Mouse (Mus musculus) liver, adult 2 months (tissue): ENCODE data around the gene Noa1. TPM values are rescaled to one million over a fixed set of nuclear protein-coding genes. Genes with fewer than 3 reads are reported as not detected.

ENCODE experiments used
- DNase-seq: peaks from one replicate; pipeline ENCODE4 v3.0.0-alpha.2; 2011; ENCODE audit warnings: low read depth, low spot score; ENCODE audit errors: extremely low read depth
- H3K27ac ChIP-seq: fragments of 200-500 bp; replicated peaks from 2 replicates; pipeline ENCODE4 v1.5.1; 2012; ENCODE audit warnings: low read depth, mild to moderate bottlenecking, control low read depth, inconsistent platforms, low read length; ENCODE audit not compliant: insufficient read depth
- H3K27me3 ChIP-seq: fragments of 200-500 bp; 2 replicates; pipeline ENCODE4 v1.6.1; 2012; ENCODE audit warnings: mild to moderate bottlenecking, moderate library complexity, low read length, inconsistent platforms; ENCODE audit not compliant: control insufficient read depth, insufficient read depth
- H3K36me3 ChIP-seq: fragments of 200-500 bp; 2 replicates; pipeline ENCODE4 v1.6.1; 2012; ENCODE audit warnings: low read length, inconsistent platforms; ENCODE audit not compliant: control insufficient read depth, insufficient read depth
- H3K4me1 ChIP-seq: fragments of 200-500 bp; 2 replicates; pipeline ENCODE4 v1.6.1; 2011; ENCODE audit warnings: low read length; ENCODE audit not compliant: control insufficient read depth, insufficient read depth
- H3K4me3 ChIP-seq: fragments of 200-500 bp; 2 replicates; pipeline ENCODE4 v1.5.1; 2011; ENCODE audit warnings: low read depth, mild to moderate bottlenecking, control low read depth, low read length, moderate library complexity; ENCODE audit not compliant: insufficient read depth
- H3K79me2 ChIP-seq: fragments of 200-500 bp; 2 replicates; pipeline ENCODE4 v1.6.1; 2012; ENCODE audit warnings: inconsistent platforms, mild to moderate bottlenecking, low read length, moderate library complexity; ENCODE audit not compliant: control insufficient read depth, insufficient read depth
- H3K9ac ChIP-seq: fragments of 200-500 bp; 2 replicates; pipeline ENCODE4 v1.6.1; 2012; ENCODE audit warnings: low read depth, mild to moderate bottlenecking, control low read depth, inconsistent platforms, low read length
- CTCF ChIP-seq: fragments of 200-500 bp; IDR thresholded peaks from 2 replicates; pipeline ENCODE4 v1.5.1; 2011; ENCODE audit warnings: low read depth, low read length, control low read depth
- POLR2A ChIP-seq: fragments of 200-500 bp; IDR thresholded peaks from 2 replicates; pipeline ENCODE4 v1.6.1; 2011; ENCODE audit warnings: low read length, control low read depth; ENCODE audit not compliant: insufficient read depth; ENCODE audit errors: extremely low read depth
- WGBS: fragments of 180-500 bp; shearing (Covaris S2); methylation state at CpG from one replicate; pipeline ENCODE4 v1.1.7; 2018; 5-methylcytosine and 5-hydroxymethylcytosine counted together
- polyA plus RNA-seq: library from polyadenylated mRNA; depleted of rRNA; stranded (reverse); fragments of >200 nt; gene quantifications from 2 replicates; pipeline ENCODE4 v1.2.3, GENCODE M21; 2012; rRNA removed
- total RNA-seq: library from RNA; depleted of rRNA; stranded (reverse); fragments of >200 nt; gene quantifications from 2 replicates; pipeline ENCODE4 v1.2.3, GENCODE M21; 2014; rRNA removed

Gene Noa1
- total and polyA plus RNA-seq, 2 experiments: 4.2 to 8.6 TPM

DNA sequence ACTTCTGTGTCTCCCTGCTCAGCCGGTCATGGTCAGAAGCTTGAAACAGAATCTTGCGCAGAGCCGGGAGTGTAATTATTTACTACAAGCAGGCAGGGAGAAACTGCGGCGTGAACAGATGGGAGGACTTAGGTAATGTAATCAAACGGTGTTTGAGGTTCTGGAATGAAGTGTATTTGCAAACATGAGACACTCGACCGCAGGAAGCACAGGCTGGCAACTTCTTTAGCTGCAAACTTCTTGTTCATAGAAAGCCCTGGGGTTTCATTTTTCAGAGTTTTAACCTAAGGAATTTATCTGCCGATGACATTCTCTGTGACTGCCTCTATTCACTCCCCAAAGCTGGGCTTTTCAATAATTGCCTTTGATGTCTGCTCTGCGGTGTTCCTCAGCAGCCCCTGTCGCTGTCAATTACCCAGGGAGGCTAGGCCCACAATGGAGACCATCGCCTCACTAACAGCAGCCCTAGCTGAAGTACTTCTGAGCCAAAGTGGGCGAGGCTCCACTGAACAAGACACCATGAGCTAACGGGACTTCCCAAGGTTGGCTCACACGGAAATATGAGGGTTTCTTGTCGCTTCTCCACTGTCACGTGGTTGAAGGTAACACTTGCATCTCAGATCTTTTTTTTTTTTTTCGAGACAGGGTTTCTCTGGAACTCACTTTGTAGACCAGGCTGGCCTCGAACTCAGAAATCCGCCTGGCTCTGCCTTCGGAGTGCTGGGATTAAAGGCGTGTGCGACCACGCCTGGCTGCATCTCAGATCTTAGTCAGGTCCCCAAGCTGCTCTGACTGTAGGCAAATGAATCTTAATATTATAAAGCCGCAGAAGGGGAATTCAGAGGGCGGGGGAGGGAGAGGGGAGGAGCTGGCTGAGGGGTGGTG, 63.9 kb downstream of the Noa1 start:
- peak; percentile 74 for DNase-seq
- H3K4me1 ChIP-seq: 0 out of 2 replicates have a peak, but pooled peaks cover 3% of the 10 kb centered on the region
- no peaks in the 10 kb centered on the region for H3K27me3 ChIP-seq
- no peaks in the 10 kb centered on the region for H3K36me3 ChIP-seq
- peak overlapping the region; percentile 59 for H3K4me3 ChIP-seq
- no peak for TF ChIP-seq CTCF
- no peak for TF ChIP-seq POLR2A
- H3K27ac ChIP-seq: no peak overlapping the region
- H3K79me2 ChIP-seq: no peaks in the 10 kb centered on the region
- H3K9ac ChIP-seq: peak overlapping the region; percentile 55; the same call in 1 of the 2 replicates
- 34% methylated on average over 26 of the region's 26 CpGs for whole genome bisulfite sequencing

DNA sequence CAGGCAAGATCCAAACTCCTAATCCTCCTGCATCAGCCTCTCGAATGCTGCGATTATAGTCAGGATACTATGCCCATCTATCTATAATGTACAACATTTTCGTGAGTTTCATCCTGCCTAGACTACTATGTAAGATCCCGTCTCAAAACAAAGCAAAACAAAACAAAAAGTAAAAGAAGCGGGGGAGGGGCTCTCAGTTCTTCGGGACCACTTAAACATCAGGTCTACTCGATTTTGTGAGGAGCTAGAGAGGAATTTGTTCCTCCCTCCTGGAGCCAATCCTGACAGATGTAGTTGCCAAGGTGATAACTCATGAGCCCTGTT, 64.5 kb downstream of the Noa1 start:
- Histone ChIP-seq H3K79me2 (no peaks in the 10 kb centered on the region), H3K27me3 (no peaks in the 10 kb centered on the region), H3K4me1 (0 out of 2 replicates have a peak, but pooled peaks cover 3% of the 10 kb centered on the region), H3K9ac (peak overlapping the region; percentile 55; the same call in 1 of the 2 replicates), H3K36me3 (no peaks in the 10 kb centered on the region), H3K4me3 (peak overlapping the region; percentile 59), H3K27ac (no peak overlapping the region)
- TF ChIP-seq POLR2A (no peak), CTCF (no peak)
- DNase-seq: no peak
- 30% methylated on average over 7 of the region's 7 CpGs for WGBS

- H3K36me3 ChIP-seq: no peaks in the 10 kb centered on the region
- H3K4me1 ChIP-seq: 0 out of 2 replicates have a peak, but pooled peaks cover 3% of the 10 kb centered on the region
- TF ChIP-seq POLR2A (no peak), CTCF (no peak)
- H3K27me3 ChIP-seq: no peaks in the 10 kb centered on the region
- no peak for DNase-seq
- H3K27ac ChIP-seq: no peak overlapping the region
- 88% methylated on average over 8 of the region's 8 CpGs for WGBS
- H3K9ac ChIP-seq: no peak overlapping the region
- H3K4me3 ChIP-seq: no peak overlapping the region
- no peaks in the 10 kb centered on the region for H3K79me2 ChIP-seq
These were observed 65.4 kb downstream of the Noa1 start for GRCm38 (mm10) chr5:77244331-77244987.

Other genes with a start within 250 kb of the Noa1 start
- gene Hopx, start 195.0 kb downstream of the Noa1 start, total RNA-seq: 42.7 and 77.2 TPM in 2 replicates
- gene Hopx, start 195.0 kb downstream of the Noa1 start, polyA plus RNA-seq: 84.9 and 92.3 TPM in 2 replicates
- gene Spink2, start 98.6 kb downstream of the Noa1 start, total RNA-seq: not detected in 2 replicates
- gene Spink2, start 98.6 kb downstream of the Noa1 start, polyA plus RNA-seq: 0.16 TPM in 1 of 2 replicates, not detected in the other
- gene Rest, start 44.6 kb downstream of the Noa1 start, total RNA-seq: 9.8 and 9.9 TPM in 2 replicates
- 3.3 and 3.7 TPM in 2 replicates for gene Rest, start 44.6 kb downstream of the Noa1 start, polyA plus RNA-seq
- 31.6 and 43.3 TPM in 2 replicates for gene Polr2b, start 63 bp upstream of the Noa1 start, total RNA-seq
- 24.3 and 31.0 TPM in 2 replicates for gene Polr2b, start 63 bp upstream of the Noa1 start, polyA plus RNA-seq
- gene Igfbp7, start 98.0 kb upstream of the Noa1 start, total RNA-seq: 69.7 and 96.6 TPM in 2 replicates
- 336 and 387 TPM in 2 replicates for gene Igfbp7, start 98.0 kb upstream of the Noa1 start, polyA plus RNA-seq